ENCODE assay signal across 10 mouse cellular contexts in genomic region chr10:52384823-52385610, GRCm38 (mm10). TPM values are rescaled to one million over a fixed set of nuclear protein-coding genes. Genes with fewer than 3 reads are reported as not detected.
DNase-seq lines count a peak whose midpoint lies in the region; ATAC-seq and TF ChIP-seq lines count a peak whose summit lies in the region.
"Had no signal": no experiment of that assay in that cellular context is flagged by ENCODE, and none has a peak within 500 bp of the region (broad histone marks: within the 10 kb centered on the region; RNA-seq: fewer than 3 reads in every experiment).

No protein-coding gene starts in this region.

- H3K4me1 ChIP-seq in kidney, embryonic 16.5 days (ENCODE audit: insufficient read depth, low read length) = peaks cover 12% of the 10 kb centered on the region
- H3K4me1 ChIP-seq in lung, postnatal 0 days (ENCODE audit: insufficient read depth, low read depth, low read length) = no peaks in the 10 kb centered on the region
- H3K4me1 ChIP-seq: embryonic facial prominence, embryonic 12.5 days had no signal

- no peak for TF ChIP-seq EP300 in lung, postnatal 0 days (IDR thresholded peaks at IDR 0.05)

- H3K27ac ChIP-seq in kidney, embryonic 16.5 days (ENCODE audit: low read length) = no peak overlapping the region
- no peak overlapping the region for H3K27ac ChIP-seq in lung, postnatal 0 days (ENCODE audit: low read length)
- H3K27ac ChIP-seq: embryonic facial prominence, embryonic 12.5 days; lung, embryonic 15.5 days had no signal

- no peak overlapping the region for H3K4me2 ChIP-seq in kidney, embryonic 16.5 days (replicated peaks; ENCODE audit: low read depth, low read length)
- no peak overlapping the region for H3K4me2 ChIP-seq in lung, postnatal 0 days (replicated peaks; ENCODE audit: low read depth, low read length)
- H3K4me2 ChIP-seq: embryonic facial prominence, embryonic 12.5 days; lung, embryonic 15.5 days had no signal

- TF ChIP-seq CTCF in lung, postnatal 0 days (IDR thresholded peaks at IDR 0.05) = peak; percentile 93

- ATAC-seq in kidney, embryonic 16.5 days (ENCODE audit: low FRiP score, low TSS enrichment) = no peak
- ATAC-seq in lung, postnatal 0 days = no peak

- H3K36me3 ChIP-seq in kidney, embryonic 16.5 days (ENCODE audit: insufficient read depth, low read length) = no peaks in the 10 kb centered on the region
- H3K36me3 ChIP-seq in lung, postnatal 0 days (ENCODE audit: insufficient read depth, low read length) = no peaks in the 10 kb centered on the region
- H3K36me3 ChIP-seq: embryonic facial prominence, embryonic 12.5 days; lung, embryonic 15.5 days had no signal

- no peaks in the 10 kb centered on the region for H3K9me3 ChIP-seq in kidney, embryonic 16.5 days (ENCODE audit: low read length)
- H3K9me3 ChIP-seq in lung, postnatal 0 days (ENCODE audit: low read length) = no peaks in the 10 kb centered on the region
- H3K9me3 ChIP-seq: embryonic facial prominence, embryonic 12.5 days; lung, embryonic 15.5 days had no signal

- DNase-seq in kidney, adult 18-20 months = peak; percentile 54
- DNase-seq in CD4-positive, CD25-positive, alpha-beta regulatory T cell, adult 2 months (ENCODE audit: low read depth, low spot score) = peak; percentile 78
- peak; percentile 50 for DNase-seq in adrenal gland, postnatal 10 days
- DNase-seq in embryo, embryonic 9.5 days (ENCODE audit: extremely low spot score) = peak; percentile 47
- DNase-seq in kidney, postnatal 10 days = peak; percentile 76
- peak; percentile 78 for DNase-seq in lung, postnatal 0 days (ENCODE audit: low spot score)
- peak; percentile 35 for DNase-seq in yolk sac, embryonic 10.5 days (ENCODE audit: low spot score)

- no peak overlapping the region for H3K4me3 ChIP-seq in kidney, embryonic 16.5 days (ENCODE audit: low read length)
- no peak overlapping the region for H3K4me3 ChIP-seq in lung, postnatal 0 days (ENCODE audit: low read depth, low read length)
- H3K4me3 ChIP-seq: embryonic facial prominence, embryonic 12.5 days; lung, embryonic 15.5 days had no signal

- WGBS in kidney, embryonic 16.5 days = 39% methylated on average over 8 of the region's 8 CpGs
- 45% methylated on average over 8 of the region's 8 CpGs for WGBS in lung, postnatal 0 days

- no peaks in the 10 kb centered on the region for H3K27me3 ChIP-seq in kidney, embryonic 16.5 days (ENCODE audit: insufficient read depth, low read length)
- H3K27me3 ChIP-seq in lung, postnatal 0 days (replicated peaks; ENCODE audit: insufficient read depth, low read length) = no peaks in the 10 kb centered on the region
- H3K27me3 ChIP-seq: embryonic facial prominence, embryonic 12.5 days; lung, embryonic 15.5 days had no signal

- no peak overlapping the region for H3K9ac ChIP-seq in kidney, embryonic 16.5 days (replicated peaks; ENCODE audit: low read length)
- no peak overlapping the region for H3K9ac ChIP-seq in lung, postnatal 0 days (replicated peaks; ENCODE audit: low read depth)
- H3K9ac ChIP-seq: embryonic facial prominence, embryonic 12.5 days; lung, embryonic 15.5 days had no signal

RNA-seq across cellular contexts. Expression of gene Gopc, which starts 3.1 kb away (rescaled TPM):
- polyA plus RNA-seq in kidney, embryonic 16.5 days (2015; fragmentation: Nextera tagmentation; extraction: Ambion mirVana) = 21.4 and 22.2 TPM in 2 replicates
- total RNA-seq in adrenal gland, postnatal 10 days (2021) = 10 to 100 TPM; 22.8 to 23.5 TPM
- polyA plus RNA-seq in lung, postnatal 0 days (2015; fragmentation: Nextera tagmentation; extraction: Ambion mirVana) = 13.7 and 15.4 TPM in 2 replicates

RNA-seq across cellular contexts. Expression of gene Nepn, which starts 3.8 kb away (rescaled TPM):
- 0.15 and 0.35 TPM in 2 replicates for polyA plus RNA-seq in kidney, embryonic 16.5 days (2015; fragmentation: Nextera tagmentation; extraction: Ambion mirVana)
- under 1 TPM; 0.18 to 0.30 TPM for total RNA-seq in adrenal gland, postnatal 10 days (2021)
- not detected in 2 replicates for polyA plus RNA-seq in lung, postnatal 0 days (2015; fragmentation: Nextera tagmentation; extraction: Ambion mirVana)
- polyA plus RNA-seq: lung, embryonic 15.5 days had no signal

RNA-seq across cellular contexts. Expression of gene Gm26741, which starts 26.4 kb away (rescaled TPM):
- polyA plus RNA-seq in kidney, embryonic 16.5 days (2015; fragmentation: Nextera tagmentation; extraction: Ambion mirVana) = not detected in 2 replicates
- not detected for total RNA-seq in adrenal gland, postnatal 10 days (2021)
- not detected in 2 replicates for polyA plus RNA-seq in lung, postnatal 0 days (2015; fragmentation: Nextera tagmentation; extraction: Ambion mirVana)
- polyA plus RNA-seq: embryonic facial prominence, embryonic 12.5 days; lung, embryonic 15.5 days had no signal

RNA-seq across cellular contexts. Expression of gene Nus1, which starts 32.3 kb away (rescaled TPM):
- polyA plus RNA-seq in kidney, embryonic 16.5 days (2015; fragmentation: Nextera tagmentation; extraction: Ambion mirVana) = 15.8 and 16.1 TPM in 2 replicates
- 10 to 100 TPM; 40.8 to 44.2 TPM for total RNA-seq in adrenal gland, postnatal 10 days (2021)
- 9.0 and 11.3 TPM in 2 replicates for polyA plus RNA-seq in lung, postnatal 0 days (2015; fragmentation: Nextera tagmentation; extraction: Ambion mirVana)
